In the genomic region with DNA sequence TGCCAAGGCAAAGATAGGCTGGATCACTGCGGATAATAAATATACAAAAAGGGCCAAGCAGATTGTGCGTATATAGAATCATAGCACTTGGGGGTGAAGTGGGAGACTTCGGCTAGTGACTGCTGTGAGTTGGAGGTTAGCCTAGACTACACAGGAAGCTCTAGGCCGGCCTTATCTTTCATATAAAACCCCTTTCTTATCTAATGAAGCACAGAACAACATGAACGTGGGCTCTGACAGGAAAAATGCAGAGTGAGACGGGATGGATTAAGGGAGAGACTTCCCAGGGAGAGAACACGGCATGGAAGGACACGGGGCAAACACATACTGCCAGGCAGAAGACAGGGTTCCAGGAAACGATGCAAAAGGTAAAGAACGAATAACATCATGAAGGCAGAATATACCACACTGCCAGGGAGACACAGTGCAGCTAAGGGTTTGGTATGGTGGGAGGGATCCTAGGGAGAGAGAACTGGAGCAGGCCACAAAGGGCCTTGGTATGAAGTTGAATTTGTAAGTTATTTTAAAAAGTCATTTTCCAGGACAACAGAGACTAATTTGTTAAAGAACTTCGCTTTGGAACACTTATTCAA, we compare ENCODE assay signal across 16 mouse cellular contexts. TPM values are rescaled to one million over a fixed set of nuclear protein-coding genes. Genes with fewer than 3 reads are reported as not detected.
A peak's percentile ranks its signal among the peaks of the same experiment; 100 is the strongest.
DNase-seq lines count a peak whose midpoint lies in the region; ATAC-seq lines count a peak whose summit lies in the region.
"Had no signal": no experiment of that assay in that cellular context is flagged by ENCODE, and none has a peak within 500 bp of the region (broad histone marks: within the 10 kb centered on the region; RNA-seq: fewer than 3 reads in every experiment).

No protein-coding gene starts in this region.

- H3K9me3 ChIP-seq in limb, embryonic 13.5 days: no peaks in the 10 kb centered on the region
- H3K9me3 ChIP-seq in limb, embryonic 10.5 days (replicated peaks): no peaks in the 10 kb centered on the region
- H3K9me3 ChIP-seq in embryonic facial prominence, embryonic 14.5 days (ENCODE audit: control insufficient read depth, low read length): no peaks in the 10 kb centered on the region
- H3K9me3 ChIP-seq: midbrain, embryonic 15.5 days; neural tube, embryonic 12.5 days had no signal

- 0 out of 2 replicates have a peak overlapping the region, but pooled peaks have one; percentile 58 for H3K27ac ChIP-seq in limb, embryonic 13.5 days
- H3K27ac ChIP-seq in limb, embryonic 10.5 days: no peak overlapping the region
- H3K27ac ChIP-seq in embryonic facial prominence, embryonic 14.5 days (replicated peaks; ENCODE audit: low read depth, low read length): peak overlapping the region; percentile 22; the same call in 1 of the 2 replicates
- H3K27ac ChIP-seq: midbrain, embryonic 15.5 days; neural tube, embryonic 12.5 days had no signal

- WGBS in limb, embryonic 13.5 days: 84% methylated on average over 11 of the region's 11 CpGs
- 91% methylated on average over 11 of the region's 11 CpGs for WGBS in limb, embryonic 10.5 days
- 78% methylated on average over 11 of the region's 11 CpGs for WGBS in embryonic facial prominence, embryonic 14.5 days

- H3K4me1 ChIP-seq in limb, embryonic 13.5 days: peaks cover 22% of the 10 kb centered on the region
- H3K4me1 ChIP-seq in limb, embryonic 10.5 days: peaks cover 10% of the 10 kb centered on the region
- no peaks in the 10 kb centered on the region for H3K4me1 ChIP-seq in embryonic facial prominence, embryonic 14.5 days (ENCODE audit: control insufficient read depth, insufficient read depth, low read length)

- H3K4me2 ChIP-seq in limb, embryonic 13.5 days (replicated peaks): no peak overlapping the region
- no peak overlapping the region for H3K4me2 ChIP-seq in embryonic facial prominence, embryonic 14.5 days (ENCODE audit: low read depth, low read length)
- H3K4me2 ChIP-seq: midbrain, embryonic 15.5 days; neural tube, embryonic 12.5 days had no signal

- H3K4me3 ChIP-seq in limb, embryonic 13.5 days: no peak overlapping the region
- H3K4me3 ChIP-seq in limb, embryonic 10.5 days: no peak overlapping the region
- no peak overlapping the region for H3K4me3 ChIP-seq in embryonic facial prominence, embryonic 14.5 days (ENCODE audit: low read depth, low read length)
- H3K4me3 ChIP-seq: midbrain, embryonic 15.5 days; neural tube, embryonic 12.5 days had no signal

- no peak for ATAC-seq in limb, embryonic 13.5 days (ENCODE audit: low FRiP score, low read depth)
- no peak for ATAC-seq in embryonic facial prominence, embryonic 14.5 days (ENCODE audit: low read depth)
- ATAC-seq in megakaryocyte-erythroid progenitor cell, adult 5-6 weeks (replicated peaks; ENCODE audit: low FRiP score, low TSS enrichment, poor library complexity, severe bottlenecking): peak; percentile 73
- ATAC-seq: forebrain, postnatal 0 days; midbrain, embryonic 15.5 days had no signal

- no peak overlapping the region for H3K9ac ChIP-seq in limb, embryonic 13.5 days
- H3K9ac ChIP-seq in embryonic facial prominence, embryonic 14.5 days (ENCODE audit: low read depth, low read length): no peak overlapping the region
- H3K9ac ChIP-seq: forebrain, postnatal 0 days; midbrain, embryonic 15.5 days; neural tube, embryonic 12.5 days had no signal

- H3K36me3 ChIP-seq in limb, embryonic 13.5 days: peaks cover 72% of the 10 kb centered on the region
- peaks cover 58% of the 10 kb centered on the region for H3K36me3 ChIP-seq in limb, embryonic 10.5 days
- peaks cover 57% of the 10 kb centered on the region for H3K36me3 ChIP-seq in embryonic facial prominence, embryonic 14.5 days (ENCODE audit: control insufficient read depth, insufficient read depth, low read length)

- peak; percentile 85 for DNase-seq in heart, adult 11 months
- no peak for DNase-seq in heart, postnatal 10 days
- DNase-seq in limb, embryonic 10.5 days (ENCODE audit: low spot score): no peak
- no peak for DNase-seq in embryonic facial prominence, embryonic 14.5 days (ENCODE audit: low spot score)
- DNase-seq in retina, postnatal 1 day: no peak
- no peak for DNase-seq in cerebellum, postnatal 10 days
- DNase-seq: adrenal gland, postnatal 36 days; cerebellum, adult 18-20 months; forebrain, postnatal 0 days; gastrocnemius, postnatal 36 days; left cerebral cortex, postnatal 4 days; lung, postnatal 14 days had no signal

- intact Hi-C loops in heart, postnatal 10 days (cut with DNase I): no loop called here

- no peaks in the 10 kb centered on the region for H3K27me3 ChIP-seq in limb, embryonic 13.5 days
- no peaks in the 10 kb centered on the region for H3K27me3 ChIP-seq in limb, embryonic 10.5 days (ENCODE audit: low read depth, poor library complexity, severe bottlenecking)
- no peaks in the 10 kb centered on the region for H3K27me3 ChIP-seq in embryonic facial prominence, embryonic 14.5 days (replicated peaks; ENCODE audit: control insufficient read depth, insufficient read depth, low read length)
- H3K27me3 ChIP-seq: midbrain, embryonic 15.5 days; neural tube, embryonic 12.5 days had no signal

RNA-seq across cellular contexts. Expression of gene Itm2b, which starts 14.9 kb away (rescaled TPM):
- total RNA-seq in heart, postnatal 10 days (2021): 100 to 1,000 TPM; 625 to 643 TPM
- polyA plus RNA-seq in limb, embryonic 13.5 days (2015; fragmentation: Nextera tagmentation; extraction: Ambion mirVana): 681 and 682 TPM in 2 replicates
- polyA plus RNA-seq in limb, embryonic 10.5 days (2016; fragmentation: Nextera tagmentation; extraction: Ambion mirVana): 219 and 269 TPM in 2 replicates
- polyA plus RNA-seq in embryonic facial prominence, embryonic 14.5 days (2014; fragmentation: Nextera tagmentation; extraction: Ambion mirVana): 936 and 968 TPM in 2 replicates
- total RNA-seq in megakaryocyte-erythroid progenitor cell, adult 5-6 weeks (2014; fragmentation: Nextera tagmentation): 241 and 252 TPM in 2 replicates
- 431 and 507 TPM in 2 replicates for total RNA-seq in megakaryocyte-erythroid progenitor cell, adult 5-6 weeks (2017)

RNA-seq across cellular contexts. Expression of gene Rb1, which starts 44.6 kb away (rescaled TPM):
- 10 to 100 TPM; 20.0 to 20.8 TPM for total RNA-seq in heart, postnatal 10 days (2021)
- polyA plus RNA-seq in limb, embryonic 13.5 days (2015; fragmentation: Nextera tagmentation; extraction: Ambion mirVana): 18.2 and 23.7 TPM in 2 replicates
- 21.2 and 24.8 TPM in 2 replicates for polyA plus RNA-seq in limb, embryonic 10.5 days (2016; fragmentation: Nextera tagmentation; extraction: Ambion mirVana)
- 30.1 and 30.4 TPM in 2 replicates for polyA plus RNA-seq in embryonic facial prominence, embryonic 14.5 days (2014; fragmentation: Nextera tagmentation; extraction: Ambion mirVana)
- 48.3 and 62.1 TPM in 2 replicates for total RNA-seq in megakaryocyte-erythroid progenitor cell, adult 5-6 weeks (2014; fragmentation: Nextera tagmentation)
- 28.6 and 29.6 TPM in 2 replicates for total RNA-seq in megakaryocyte-erythroid progenitor cell, adult 5-6 weeks (2017)
